Mouse (Mus musculus) neural tube, embryonic 11.5 days (tissue): Measurements from ENCODE around the gene Hist1h2be. TPM values are rescaled to one million over a fixed set of nuclear protein-coding genes. Genes with fewer than 3 reads are reported as not detected.

Experiments
- ATAC-seq: fragments of 200-750 bp; cut with Nextera tagmentation; 2 replicates; pipeline ENCODE4 v1.8.0; 2017; ENCODE audit warnings: moderate number of reproducible peaks, mild to moderate bottlenecking, moderate TSS enrichment, moderate library complexity; ENCODE audit not compliant: insufficient read depth, low FRiP score, low TSS enrichment
- DNase-seq: peaks from one replicate; pipeline ENCODE4 v3.0.0-alpha.2; 2015; ENCODE audit warnings: low spot score
- H3K27ac ChIP-seq: fragments of 300-500 bp; sonication (generic); 2 replicates; pipeline ENCODE4 v1.5.1; 2014; ENCODE audit warnings: low read depth, mild to moderate bottlenecking, low read length
- H3K27me3 ChIP-seq: fragments of 300-500 bp; sonication (generic); 2 replicates; pipeline ENCODE4 v1.6.1; 2014; ENCODE audit warnings: mild to moderate bottlenecking, low read length, mixed read lengths; ENCODE audit not compliant: control insufficient read depth, insufficient read depth
- H3K36me3 ChIP-seq: fragments of 300-500 bp; sonication (generic); 2 replicates; pipeline ENCODE4 v1.6.1; 2014; ENCODE audit warnings: mild to moderate bottlenecking, low read length, moderate library complexity, mixed read lengths; ENCODE audit not compliant: control insufficient read depth, insufficient read depth
- H3K4me1 ChIP-seq: fragments of 300-500 bp; sonication (generic); 2 replicates; pipeline ENCODE4 v1.6.1; 2014; ENCODE audit warnings: low read length, mixed read lengths; ENCODE audit not compliant: control insufficient read depth, insufficient read depth
- H3K4me2 ChIP-seq: fragments of 300-500 bp; sonication (generic); 2 replicates; pipeline ENCODE4 v1.6.1; 2014; ENCODE audit warnings: low read depth, mild to moderate bottlenecking, moderate library complexity
- H3K4me3 ChIP-seq: fragments of 300-500 bp; sonication (generic); 2 replicates; pipeline ENCODE4 v1.5.1; 2014; ENCODE audit warnings: low read depth, low read length
- H3K9ac ChIP-seq: fragments of 300-500 bp; sonication (generic); 2 replicates; pipeline ENCODE4 v1.6.1; 2014; ENCODE audit warnings: mild to moderate bottlenecking, low read length
- H3K9me3 ChIP-seq: fragments of 300-500 bp; sonication (generic); 2 replicates; pipeline ENCODE4 v1.6.1; 2016; ENCODE audit warnings: low read length; ENCODE audit not compliant: control insufficient read depth
- WGBS: fragments of 180-500 bp; shearing (Covaris S2); extraction: QIAGEN DNeasy Blood & Tissue Kit; methylation state at CpG from one replicate; pipeline ENCODE4 v1.1.7; 2014; 5-methylcytosine and 5-hydroxymethylcytosine counted together
- polyA plus RNA-seq: library from polyadenylated mRNA; unstranded; fragments of >200 nt; fragmentation: Nextera tagmentation; extraction: Ambion mirVana; gene quantifications from 2 replicates; pipeline ENCODE4 v1.2.1, GENCODE M21; 2014

The Hist1h2be gene
- polyA plus RNA-seq, 1 experiment from 2014 or later: 1.8 TPM

GRCm38 (mm10) chr13:23585029-23585441 is 35.9 kb downstream of the Hist1h2be start:
- Histone ChIP-seq H3K36me3 (no peaks in the 10 kb centered on the region), H3K4me2 (peak overlapping the region; percentile 83), H3K9ac (peak overlapping the region; percentile 80), H3K27ac (peak overlapping the region; percentile 97), H3K9me3 (no peaks in the 10 kb centered on the region), H3K27me3 (no peaks in the 10 kb centered on the region), H3K4me1 (peaks cover 24% of the 10 kb centered on the region), H3K4me3 (peak overlapping the region; percentile 39)
- DNase-seq (peak; percentile 81), ATAC-seq (0 out of 2 replicates have a peak, but pooled peaks have one; percentile 3)
- under 1% methylated on average over 21 of the region's 21 CpGs for WGBS

GRCm38 (mm10) chr13:23584331-23584730 is 36.6 kb downstream of the Hist1h2be start:
- peaks cover 24% of the 10 kb centered on the region for H3K4me1 ChIP-seq
- peak overlapping the region; percentile 83 for H3K4me2 ChIP-seq
- peak overlapping the region; percentile 80 for H3K9ac ChIP-seq
- no peaks in the 10 kb centered on the region for H3K9me3 ChIP-seq
- ATAC-seq (no peak), DNase-seq (peak; percentile 23)
- H3K27me3 ChIP-seq: no peaks in the 10 kb centered on the region
- H3K27ac ChIP-seq: peak overlapping the region; percentile 97
- no peaks in the 10 kb centered on the region for H3K36me3 ChIP-seq
- peak overlapping the region; percentile 39; the same call in 1 of the 2 replicates for H3K4me3 ChIP-seq

DNA sequence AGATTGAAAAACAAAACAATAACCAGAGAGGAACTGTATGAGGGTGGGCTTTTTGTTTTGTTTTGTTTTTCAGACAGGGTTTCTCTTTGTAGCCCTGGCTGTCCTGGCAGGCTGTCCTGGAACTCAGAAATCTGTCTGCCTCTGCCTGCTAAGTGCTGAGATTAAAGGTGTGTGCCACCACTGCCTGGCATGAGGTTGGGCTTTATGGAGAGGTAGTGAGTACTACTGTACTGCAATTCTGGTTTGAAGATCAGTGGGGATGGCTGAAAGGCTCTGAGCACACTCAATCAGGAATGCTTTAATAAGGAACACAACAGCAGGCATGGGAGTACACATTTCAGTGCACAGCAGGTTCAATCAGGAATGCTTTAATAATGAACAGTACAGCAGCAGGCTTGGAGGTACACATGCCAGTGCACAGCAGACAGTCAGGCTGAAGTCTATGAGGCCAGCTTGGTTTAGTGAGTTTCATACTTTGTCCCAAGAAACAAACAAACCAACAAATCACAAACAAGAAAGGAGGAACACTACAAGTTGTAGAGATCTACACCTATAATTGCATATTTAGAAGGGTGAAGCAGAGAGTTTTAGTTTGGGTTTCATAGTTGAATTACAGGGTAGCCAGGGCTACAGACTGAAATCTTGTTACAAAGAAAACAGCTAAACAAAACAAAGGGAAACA is 37.4 kb downstream of the Hist1h2be start:
- H3K4me3 ChIP-seq: no peak overlapping the region

GRCm38 (mm10) chr13:23582219-23583056 is 38.5 kb downstream of the Hist1h2be start:
- H3K4me1 ChIP-seq: peaks cover 24% of the 10 kb centered on the region
- H3K4me3 ChIP-seq: peak overlapping the region; percentile 46
- no peaks in the 10 kb centered on the region for H3K9me3 ChIP-seq
- peak overlapping the region; percentile 66 for H3K9ac ChIP-seq
- DNase-seq (peak; percentile 39), ATAC-seq (no peak)
- H3K27ac ChIP-seq: peak overlapping the region; percentile 87
- H3K36me3 ChIP-seq: no peaks in the 10 kb centered on the region
- peak overlapping the region; percentile 83 for H3K4me2 ChIP-seq
- no peaks in the 10 kb centered on the region for H3K27me3 ChIP-seq
- WGBS: 3% methylated on average over 6 of the region's 6 CpGs

More for the DNA sequence above, 37.4 kb downstream of the Hist1h2be start:
- H3K4me2 ChIP-seq: no peak overlapping the region
- ATAC-seq: no peak
- peak overlapping the region; percentile 87 for H3K27ac ChIP-seq
- H3K27me3 ChIP-seq: no peaks in the 10 kb centered on the region
- no peaks in the 10 kb centered on the region for H3K36me3 ChIP-seq
- peak overlapping the region; percentile 29; the same call in 1 of the 2 replicates for H3K9ac ChIP-seq
- peak; percentile 24 for DNase-seq
- H3K9me3 ChIP-seq: no peaks in the 10 kb centered on the region
- H3K4me1 ChIP-seq: peaks cover 24% of the 10 kb centered on the region

DNA sequence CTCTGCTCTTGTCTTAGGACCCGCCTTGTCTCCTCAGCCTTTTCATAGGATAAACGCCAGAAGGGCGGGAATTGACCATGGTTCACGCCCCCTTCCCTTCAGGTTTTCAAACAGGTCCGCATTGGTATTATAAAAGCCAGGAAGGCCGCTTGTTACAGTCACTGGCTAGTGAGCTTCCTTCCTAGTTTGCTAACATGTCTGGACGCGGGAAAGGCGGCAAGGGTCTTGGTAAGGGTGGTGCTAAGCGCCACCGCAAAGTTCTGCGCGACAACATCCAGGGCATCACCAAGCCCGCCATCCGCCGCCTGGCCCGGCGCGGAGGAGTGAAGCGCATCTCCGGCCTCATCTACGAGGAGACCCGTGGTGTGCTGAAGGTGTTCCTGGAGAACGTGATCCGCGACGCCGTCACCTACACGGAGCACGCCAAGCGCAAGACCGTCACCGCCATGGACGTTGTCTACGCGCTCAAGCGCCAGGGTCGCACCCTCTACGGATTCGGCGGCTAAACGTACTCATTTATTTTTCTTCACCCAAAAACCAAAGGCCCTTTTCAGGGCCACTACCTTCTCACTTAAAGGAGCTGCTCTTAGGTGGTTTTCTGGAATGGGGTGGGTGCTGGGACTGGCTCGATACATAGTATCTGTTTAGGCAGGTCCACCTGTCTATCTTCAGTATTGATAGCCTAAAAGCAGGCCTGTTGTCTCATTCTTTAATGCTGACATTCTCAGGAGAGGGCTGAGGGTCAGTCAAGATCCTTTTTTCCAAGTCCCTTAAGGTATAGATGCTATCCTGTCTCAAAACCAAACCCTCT is 39.3 kb downstream of the Hist1h2be start, which contains the start of gene Hist1h4d:
Hist1h4d (plus strand) TSS at position 191 of the 811 bp plus-strand sequence.
- Histone ChIP-seq H3K4me3 (peak within 1 kb of the TSS; percentile 46), H3K9me3 (no peaks in the 10 kb centered on the region), H3K4me2 (peak within 1 kb of the TSS; percentile 83), H3K27ac (peak within 1 kb of the TSS; percentile 87), H3K4me1 (peaks cover 20% of the 10 kb centered on the region), H3K27me3 (no peaks in the 10 kb centered on the region), H3K9ac (peak within 1 kb of the TSS; percentile 66), H3K36me3 (no peaks in the 10 kb centered on the region)
- DNase-seq (peak; percentile 94), ATAC-seq (peak; percentile 82)
- under 1% methylated on average over 43 of the region's 43 CpGs for WGBS

DNA sequence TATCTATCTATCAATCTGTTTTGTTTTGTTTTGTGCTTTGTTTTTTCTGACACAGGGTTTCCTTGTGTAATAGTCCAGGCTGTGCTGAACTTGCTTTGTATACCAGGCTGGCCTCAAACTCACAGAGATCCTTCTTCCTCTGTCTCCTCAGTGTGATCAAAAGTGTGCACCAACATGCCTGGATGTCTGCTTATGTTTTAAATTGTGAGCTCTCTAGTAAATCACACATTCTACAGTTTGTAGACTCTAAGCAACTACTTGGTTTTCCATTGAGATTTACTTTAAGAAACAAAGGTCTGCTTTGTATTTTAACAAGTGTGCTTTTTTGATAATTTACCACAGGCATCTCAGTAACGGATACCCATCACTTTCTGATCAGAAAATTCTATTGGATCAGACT is 43.1 kb downstream of the Hist1h2be start:
- 95% methylated on average over 1 of the region's 1 CpGs for WGBS
- ATAC-seq: no peak
- no peak overlapping the region for H3K27ac ChIP-seq
- H3K9ac ChIP-seq: no peak overlapping the region
- no peaks in the 10 kb centered on the region for H3K27me3 ChIP-seq
- no peak for DNase-seq
- no peak overlapping the region for H3K4me3 ChIP-seq
- H3K9me3 ChIP-seq: no peaks in the 10 kb centered on the region
- no peaks in the 10 kb centered on the region for H3K36me3 ChIP-seq
- no peak overlapping the region for H3K4me2 ChIP-seq
- peaks cover 9% of the 10 kb centered on the region for H3K4me1 ChIP-seq

DNA sequence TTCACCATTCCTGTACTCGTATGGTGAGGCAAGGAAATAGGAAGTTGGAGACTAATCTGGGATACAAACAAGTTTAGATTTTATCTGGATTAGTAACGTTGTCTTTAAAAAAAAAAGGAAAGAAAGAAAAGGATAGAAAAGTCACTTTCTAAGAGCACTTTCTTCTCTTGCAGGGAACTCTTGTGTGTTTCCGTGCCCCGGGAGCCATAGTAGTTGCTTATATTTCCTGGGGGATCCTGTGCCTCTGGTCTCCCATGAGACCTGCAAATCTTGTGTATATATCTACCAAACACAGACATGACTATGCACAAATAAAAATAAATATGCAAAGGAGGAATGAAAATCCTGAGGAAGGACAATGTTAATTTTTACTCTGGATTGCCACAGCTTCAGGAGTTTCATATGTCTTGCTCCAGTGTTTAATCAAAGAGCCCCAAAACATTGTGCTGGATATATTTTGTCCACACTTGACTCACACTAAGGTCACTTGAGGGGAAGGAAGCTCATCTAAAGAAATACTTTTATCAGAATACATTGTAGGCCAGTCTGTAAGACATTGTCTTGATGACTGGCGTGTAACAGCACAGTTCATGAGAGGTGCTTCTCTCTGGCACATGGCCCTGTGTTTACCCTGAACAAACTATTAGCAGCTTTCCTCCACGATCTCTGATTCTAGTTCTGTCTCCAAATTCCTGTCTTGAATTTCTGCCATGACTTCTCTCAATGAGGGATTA is 43.9 kb downstream of the Hist1h2be start:
- peak overlapping the region; percentile 57 for H3K4me2 ChIP-seq
- DNase-seq (peak; percentile 25), ATAC-seq (no peak)
- H3K9ac ChIP-seq: peak overlapping the region; percentile 63
- no peaks in the 10 kb centered on the region for H3K27me3 ChIP-seq
- no peaks in the 10 kb centered on the region for H3K9me3 ChIP-seq
- H3K4me1 ChIP-seq: peaks cover 8% of the 10 kb centered on the region
- H3K27ac ChIP-seq: peak overlapping the region; percentile 76; the same call in 1 of the 2 replicates
- no peaks in the 10 kb centered on the region for H3K36me3 ChIP-seq
- 60% methylated on average over 6 of the region's 6 CpGs for WGBS
- peak overlapping the region; percentile 36 for H3K4me3 ChIP-seq
